Mouse (Mus musculus) brown adipose tissue, adult 24 weeks (tissue): ENCODE data around the gene Tmtc1. TPM values are rescaled to one million over a fixed set of nuclear protein-coding genes. Genes with fewer than 3 reads are reported as not detected.
A peak's percentile ranks its signal among the peaks of the same experiment; 100 is the strongest.

Experiments used
- H3K27ac ChIP-seq: fragments of 200-500 bp; replicated peaks from 2 replicates; pipeline ENCODE4 v1.5.1; 2012; ENCODE audit warnings: low read depth, mild to moderate bottlenecking, low read length
- H3K4me1 ChIP-seq: fragments of 200-500 bp; 2 replicates; pipeline ENCODE4 v1.6.1; 2012; ENCODE audit warnings: low read length, mixed read lengths; ENCODE audit not compliant: control insufficient read depth, insufficient read depth, insufficient read length
- H3K4me3 ChIP-seq: fragments of 200-500 bp; 2 replicates; pipeline ENCODE4 v1.5.1; 2012; ENCODE audit warnings: low read depth, mild to moderate bottlenecking, low read length, moderate library complexity; ENCODE audit not compliant: insufficient read depth
- polyA plus RNA-seq: library from polyadenylated mRNA; stranded (reverse); fragments of >200 nt; gene quantifications from 2 replicates; pipeline ENCODE4 v1.2.4, GENCODE M21; 2012; ENCODE audit not compliant: missing spikeins, insufficient read depth, insufficient read length

Gene Tmtc1
- polyA plus RNA-seq, 1 experiment, result 1.9 TPM

DNA sequence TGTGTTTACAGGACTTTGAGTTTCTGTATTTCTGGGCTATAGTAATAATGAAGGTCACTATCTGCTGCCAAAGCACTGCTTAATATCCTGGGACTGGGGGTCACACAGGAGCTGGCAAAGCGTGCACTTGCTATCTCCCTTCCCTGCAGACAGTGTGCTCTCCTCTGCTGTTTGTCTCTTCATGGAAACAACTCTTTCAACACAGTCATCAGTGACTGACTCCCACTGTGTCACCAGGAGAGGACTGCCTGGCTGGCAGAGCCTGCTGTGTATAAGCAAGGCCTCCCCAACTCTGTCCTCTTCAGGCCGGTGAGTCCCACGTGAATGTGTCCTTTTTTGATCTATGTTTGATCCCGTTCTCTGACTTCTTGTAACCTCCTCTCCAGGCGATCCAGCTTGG, 206.7 kb downstream of the Tmtc1 start:
- Histone ChIP-seq H3K4me3 (no peak overlapping the region), H3K27ac (no peak overlapping the region), H3K4me1 (no peaks in the 10 kb centered on the region)

GRCm38 (mm10) chr6:148234105-148234828, 209.9 kb downstream of the Tmtc1 start:
- Histone ChIP-seq H3K27ac (no peak overlapping the region), H3K4me1 (no peaks in the 10 kb centered on the region), H3K4me3 (no peak overlapping the region)

- no peaks in the 10 kb centered on the region for H3K4me1 ChIP-seq
- H3K4me3 ChIP-seq, result no peak overlapping the region
- no peak overlapping the region for H3K27ac ChIP-seq
Observed at GRCm38 (mm10) chr6:148227542-148227941, 216.6 kb downstream of the Tmtc1 start.

DNA sequence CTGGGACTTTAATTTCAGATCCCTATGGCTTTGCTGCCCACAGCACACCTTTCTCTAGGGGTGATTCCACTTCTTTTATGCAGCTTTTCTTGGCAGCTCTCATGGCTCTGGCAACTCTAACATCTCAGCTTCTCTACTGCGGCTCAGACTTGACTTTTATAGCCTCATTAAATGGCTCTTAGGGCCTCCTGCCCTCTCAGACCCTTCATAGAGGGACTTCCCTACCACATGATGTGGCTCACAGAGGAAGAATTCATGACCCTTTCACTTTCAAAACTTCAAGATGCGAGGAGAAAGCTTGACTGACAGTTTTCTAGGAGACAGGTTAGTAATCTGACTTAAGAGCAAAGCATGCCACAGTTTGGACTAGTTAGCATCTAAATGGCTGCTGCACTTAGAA, 221.5 kb downstream of the Tmtc1 start:
- H3K4me1 ChIP-seq, result no peaks in the 10 kb centered on the region
- H3K4me3 ChIP-seq, result no peak overlapping the region
- H3K27ac ChIP-seq, result no peak overlapping the region

DNA sequence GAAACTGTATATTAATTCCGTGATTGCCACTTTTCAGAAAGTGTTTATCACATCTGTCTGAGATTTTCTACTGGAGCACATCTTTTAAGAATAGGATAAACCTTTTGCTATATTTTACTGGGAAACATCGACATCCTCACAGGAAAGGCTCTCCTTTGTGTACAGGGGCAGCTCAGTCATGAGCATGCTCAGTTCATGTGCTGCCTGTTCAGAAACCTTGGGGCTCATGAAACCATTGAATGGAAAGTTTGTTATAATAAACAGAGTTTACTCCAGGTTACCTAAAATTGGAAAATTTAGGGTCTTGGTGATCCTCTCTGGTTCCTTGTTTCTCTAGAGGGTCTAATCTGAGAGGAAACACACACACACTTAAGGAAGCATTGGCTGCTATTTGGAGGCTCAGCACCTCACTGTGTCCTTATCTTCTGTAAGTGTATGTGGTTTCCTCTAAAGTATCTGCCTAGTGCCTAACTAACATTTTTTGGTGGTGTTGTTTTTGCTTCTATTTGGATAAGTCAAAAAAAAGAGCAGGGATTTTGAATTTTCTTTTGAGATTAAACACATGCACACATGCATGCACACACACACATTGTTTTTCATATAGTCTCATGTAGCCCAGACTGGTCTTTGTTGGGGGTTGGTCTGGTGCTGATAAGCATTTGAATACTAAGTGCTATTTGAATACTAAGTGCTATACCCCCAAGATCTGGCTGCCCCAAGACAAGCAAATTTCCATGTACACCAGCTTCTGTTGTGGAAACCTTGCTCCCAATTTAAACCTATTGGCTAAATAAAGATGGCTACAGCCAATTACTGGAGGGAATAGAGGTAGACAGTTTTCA, 225.7 kb downstream of the Tmtc1 start:
- H3K4me3 ChIP-seq, result no peak overlapping the region
- H3K27ac ChIP-seq, result no peak overlapping the region
- H3K4me1 ChIP-seq, result no peaks in the 10 kb centered on the region

- no peaks in the 10 kb centered on the region for H3K4me1 ChIP-seq
Observed at GRCm38 (mm10) chr6:148216752-148217151, 227.4 kb downstream of the Tmtc1 start.

DNA sequence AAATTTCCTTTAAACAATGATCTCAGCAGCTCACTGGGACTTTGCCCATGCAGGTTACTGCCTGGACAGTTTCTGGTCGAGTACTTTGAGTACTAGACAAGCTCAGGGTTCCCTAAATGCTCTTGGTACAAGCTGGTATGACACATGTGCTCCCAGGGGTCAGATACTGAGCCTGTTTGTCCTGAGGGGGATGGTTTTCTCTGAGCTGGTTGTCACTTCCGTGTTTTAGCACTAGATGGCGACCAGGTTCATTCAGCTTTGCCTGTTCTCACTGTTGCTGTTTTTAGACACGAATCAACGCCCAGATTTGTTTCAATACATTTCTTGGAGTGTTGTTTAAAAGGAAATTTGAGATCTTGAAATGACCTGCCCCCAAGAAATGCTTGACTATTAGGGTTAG, 229.4 kb downstream of the Tmtc1 start:
- Histone ChIP-seq H3K27ac (no peak overlapping the region), H3K4me3 (no peak overlapping the region), H3K4me1 (no peaks in the 10 kb centered on the region)

More at GRCm38 (mm10) chr6:148216752-148217151, 227.4 kb downstream of the Tmtc1 start:
- no peak overlapping the region for H3K27ac ChIP-seq
- H3K4me3 ChIP-seq, result no peak overlapping the region

- peaks cover 2% of the 10 kb centered on the region for H3K4me1 ChIP-seq
- H3K4me3 ChIP-seq, result peak within 1 kb of the TSS; percentile 78
- peak within 1 kb of the TSS; percentile 89 for H3K27ac ChIP-seq
Observed at GRCm38 (mm10) chr6:148211897-148212680, 232.1 kb downstream of the Tmtc1 start, which contains the start of gene Ergic2. Ergic2 (minus strand) TSS chr6:148212374.

GRCm38 (mm10) chr6:148211391-148211876, 232.8 kb downstream of the Tmtc1 start:
- H3K4me1 ChIP-seq, result peaks cover 2% of the 10 kb centered on the region
- peak overlapping the region; percentile 66 for H3K27ac ChIP-seq

GRCm38 (mm10) chr6:148207522-148207921, 236.7 kb downstream of the Tmtc1 start:
- Histone ChIP-seq H3K4me1 (peaks cover 2% of the 10 kb centered on the region), H3K4me3 (no peak overlapping the region), H3K27ac (no peak overlapping the region)

More at GRCm38 (mm10) chr6:148211391-148211876, 232.8 kb downstream of the Tmtc1 start:
- H3K4me3 ChIP-seq, result peak overlapping the region; percentile 78

DNA sequence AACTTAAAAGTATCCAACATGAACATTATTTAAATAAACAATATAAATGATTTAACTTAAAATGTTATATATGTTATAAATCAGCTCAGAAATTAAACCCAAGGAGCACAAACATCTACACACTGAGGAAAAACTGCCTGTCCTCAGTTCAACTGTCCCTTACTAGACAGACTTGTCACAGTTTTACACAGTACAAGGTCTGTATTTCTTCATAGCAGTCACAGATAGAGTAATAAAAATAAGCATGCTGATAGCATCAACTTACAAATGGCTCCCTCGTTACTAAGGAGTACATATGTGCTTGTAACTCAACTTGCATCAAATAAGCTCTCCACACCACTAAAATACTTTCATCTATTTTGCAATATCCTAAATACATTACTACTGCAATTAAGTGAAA, 239.1 kb downstream of the Tmtc1 start:
- H3K4me1 ChIP-seq, result peaks cover 2% of the 10 kb centered on the region
- no peak overlapping the region for H3K27ac ChIP-seq
- H3K4me3 ChIP-seq, result no peak overlapping the region

- no peak overlapping the region for H3K27ac ChIP-seq
- no peak overlapping the region for H3K4me3 ChIP-seq
- H3K4me1 ChIP-seq, result no peaks in the 10 kb centered on the region
Observed at GRCm38 (mm10) chr6:148199729-148200128, 244.5 kb downstream of the Tmtc1 start.

- Histone ChIP-seq H3K4me1 (no peaks in the 10 kb centered on the region), H3K27ac (no peak overlapping the region)
Observed at GRCm38 (mm10) chr6:148199177-148199576, 245.0 kb downstream of the Tmtc1 start.

DNA sequence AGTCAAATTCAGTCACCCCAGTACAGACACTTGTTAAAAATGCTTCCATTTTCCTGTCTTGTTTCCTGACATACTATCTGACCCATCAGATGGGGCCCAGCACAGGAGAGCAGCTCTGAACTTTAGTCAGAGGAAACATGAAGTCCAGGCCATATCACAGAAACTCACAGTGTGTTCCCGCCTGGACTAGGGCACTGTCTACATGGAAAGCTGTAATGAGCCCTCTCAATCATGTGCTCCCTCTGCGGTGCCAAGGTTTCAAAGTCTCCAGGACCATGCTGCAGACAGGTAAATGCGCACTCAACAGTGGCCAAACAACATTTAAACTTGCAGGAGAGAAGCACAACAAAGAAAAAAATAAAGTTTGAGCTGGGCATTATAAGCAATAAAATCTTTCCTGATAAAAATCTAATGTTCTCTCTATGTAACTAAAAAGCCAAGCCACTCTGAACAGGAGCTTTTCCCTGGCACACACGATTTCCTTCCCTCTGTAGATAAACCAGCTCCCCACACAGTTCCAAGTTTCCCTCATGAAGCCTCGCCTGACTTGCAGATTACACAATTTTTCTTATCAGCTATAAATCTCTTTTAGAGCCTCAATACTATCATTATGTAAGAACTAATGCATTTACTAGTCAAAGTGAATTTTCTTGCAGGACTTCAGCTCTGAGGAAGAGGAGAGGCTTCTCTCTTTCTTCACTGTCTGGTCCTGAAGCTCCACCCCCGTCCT, 250.1 kb downstream of the Tmtc1 start:
- Histone ChIP-seq H3K27ac (no peak overlapping the region), H3K4me3 (no peak overlapping the region), H3K4me1 (no peaks in the 10 kb centered on the region)

More at GRCm38 (mm10) chr6:148199177-148199576, 245.0 kb downstream of the Tmtc1 start:
- H3K4me3 ChIP-seq, result no peak overlapping the region
